Mouse (Mus musculus): ENCODE measurements around the gene P2rx5.

P2rx5 gene

DNA sequence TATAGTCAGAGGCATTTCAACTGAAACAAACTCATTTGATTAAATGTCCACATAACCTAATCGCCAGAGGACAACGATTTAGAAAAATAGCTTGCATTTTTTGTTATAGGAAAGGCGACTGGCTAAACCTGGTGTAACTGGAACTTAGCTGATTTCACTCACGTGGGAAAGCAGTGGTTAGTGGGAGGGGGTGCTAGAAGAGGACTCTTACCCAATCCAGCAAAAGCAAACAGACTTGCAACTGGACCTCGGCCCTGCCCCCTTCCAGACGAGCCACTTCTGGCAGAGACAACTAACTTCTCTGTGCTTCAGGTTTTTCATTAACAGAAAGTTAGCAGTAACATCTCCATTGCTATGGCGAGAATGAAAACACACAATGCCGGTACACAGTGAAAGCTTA lies 15.4 kb downstream of the P2rx5 start:
- DNase-seq (ENCODE audit: low read depth, low spot score) = no peak

DNA sequence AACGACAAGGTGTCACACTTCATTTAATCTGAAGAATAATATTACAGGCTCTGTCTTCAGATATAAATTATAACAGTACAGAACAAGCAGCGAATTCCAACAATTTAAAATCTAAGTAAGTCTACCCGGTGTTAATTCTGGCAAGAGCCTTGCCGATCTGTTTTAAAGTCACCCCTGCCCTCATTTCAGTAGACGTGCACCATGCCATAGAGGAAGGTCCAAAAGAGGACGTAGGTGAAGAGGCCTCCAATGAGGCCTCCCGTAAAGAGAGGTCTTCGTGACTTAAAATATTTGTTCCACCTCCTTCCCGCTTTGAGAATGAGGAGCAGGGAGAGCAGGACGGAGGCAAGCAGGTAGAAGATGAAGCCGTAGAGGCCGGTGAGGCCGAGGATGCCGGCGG lies 16.0 kb downstream of the P2rx5 start:
- no peak for DNase-seq (ENCODE audit: low read depth, low spot score)

DNA sequence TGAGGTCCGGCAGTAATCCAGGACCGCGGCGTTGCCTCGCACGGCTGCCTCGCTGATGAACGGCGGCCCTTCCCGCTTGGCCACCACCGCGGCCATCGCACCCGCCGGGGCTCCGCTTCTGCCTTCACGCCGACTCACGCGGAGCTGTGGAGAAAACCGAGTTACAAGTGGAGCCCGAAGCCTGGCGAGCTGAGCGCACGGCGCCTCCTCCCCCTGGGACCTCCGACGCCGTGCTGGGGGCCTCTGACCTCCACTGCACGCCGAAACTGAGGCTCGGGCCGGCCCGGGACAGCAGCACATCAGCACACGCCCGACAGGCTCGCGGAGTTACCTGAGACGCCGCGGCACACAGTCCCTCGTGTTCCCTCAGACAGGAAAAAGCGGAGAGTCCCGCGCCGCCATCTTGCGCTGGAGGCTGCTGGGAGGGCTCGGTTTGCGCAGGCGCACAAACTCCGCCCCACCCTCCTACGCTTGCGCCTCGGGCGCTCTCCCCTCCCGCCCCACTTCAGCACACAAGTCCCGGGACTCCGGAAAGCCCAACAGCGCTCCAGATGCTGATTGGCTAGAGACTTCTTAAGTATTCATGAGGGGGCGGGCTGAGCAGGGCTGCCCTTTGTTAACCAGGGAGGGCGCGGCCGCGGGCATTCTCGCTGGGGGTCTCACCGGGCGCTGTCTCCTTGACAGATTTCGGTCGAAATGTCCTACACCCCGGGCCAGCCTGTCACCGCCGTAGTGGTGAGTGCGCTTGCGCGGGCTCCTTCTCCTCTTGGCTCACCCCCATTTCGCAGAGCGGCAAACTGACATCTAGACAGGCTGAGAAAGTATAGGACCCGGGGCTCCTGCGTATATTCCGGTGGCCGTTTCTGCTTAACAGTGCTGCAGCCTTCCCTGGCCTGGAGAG lies 16.6 kb downstream of the P2rx5 start, which contains the start of the genes Emc6 and Tax1bp3:
Gene Emc6 (minus strand): TSS at position 430 of the 901 bp plus-strand sequence.
Gene Tax1bp3 (plus strand): TSS at position 476 of the 901 bp plus-strand sequence.
- peak; percentile 94 for DNase-seq (ENCODE audit: low read depth, low spot score)

DNA sequence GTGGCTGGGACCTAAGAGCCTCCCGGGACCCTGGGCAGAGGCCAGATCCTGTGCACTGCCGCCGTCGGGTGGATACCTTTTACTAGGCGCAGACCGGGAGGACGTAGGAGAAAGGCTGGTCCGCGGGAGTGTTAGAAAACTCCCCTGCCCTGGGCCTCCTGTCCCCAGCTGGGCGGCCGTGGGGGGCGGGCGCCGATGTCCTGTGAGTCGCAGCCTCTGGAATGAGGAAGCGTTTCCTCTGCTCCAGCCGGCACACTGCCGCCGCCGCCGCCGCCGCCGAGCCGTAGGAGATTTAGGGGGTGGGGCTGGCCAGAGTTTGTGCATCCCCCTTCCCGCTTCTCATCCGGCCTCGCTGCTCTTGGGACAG lies 17.3 kb downstream of the P2rx5 start:
- DNase-seq (ENCODE audit: low read depth, low spot score) = no peak

DNA sequence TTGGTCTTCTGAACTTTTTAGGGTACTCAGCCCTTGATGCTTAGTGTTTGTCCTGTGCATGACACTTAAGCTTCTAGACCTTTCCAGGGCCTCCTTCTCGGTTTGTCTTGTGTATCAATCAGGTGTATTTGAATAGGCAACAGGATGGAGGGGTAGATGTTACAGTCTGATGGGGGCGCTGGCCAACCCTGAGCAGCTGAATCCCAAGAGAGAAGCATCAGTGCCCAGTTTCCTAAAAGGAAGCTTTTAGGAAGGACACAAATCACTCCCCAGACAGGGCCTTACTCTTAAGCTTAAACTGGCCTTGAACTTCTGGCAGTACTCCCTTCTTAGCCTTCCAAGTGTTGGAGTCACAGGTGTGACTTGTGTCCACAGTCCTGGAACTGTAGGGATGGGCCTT lies 17.7 kb downstream of the P2rx5 start:
- DNase-seq (ENCODE audit: low read depth, low spot score) = no peak

DNA sequence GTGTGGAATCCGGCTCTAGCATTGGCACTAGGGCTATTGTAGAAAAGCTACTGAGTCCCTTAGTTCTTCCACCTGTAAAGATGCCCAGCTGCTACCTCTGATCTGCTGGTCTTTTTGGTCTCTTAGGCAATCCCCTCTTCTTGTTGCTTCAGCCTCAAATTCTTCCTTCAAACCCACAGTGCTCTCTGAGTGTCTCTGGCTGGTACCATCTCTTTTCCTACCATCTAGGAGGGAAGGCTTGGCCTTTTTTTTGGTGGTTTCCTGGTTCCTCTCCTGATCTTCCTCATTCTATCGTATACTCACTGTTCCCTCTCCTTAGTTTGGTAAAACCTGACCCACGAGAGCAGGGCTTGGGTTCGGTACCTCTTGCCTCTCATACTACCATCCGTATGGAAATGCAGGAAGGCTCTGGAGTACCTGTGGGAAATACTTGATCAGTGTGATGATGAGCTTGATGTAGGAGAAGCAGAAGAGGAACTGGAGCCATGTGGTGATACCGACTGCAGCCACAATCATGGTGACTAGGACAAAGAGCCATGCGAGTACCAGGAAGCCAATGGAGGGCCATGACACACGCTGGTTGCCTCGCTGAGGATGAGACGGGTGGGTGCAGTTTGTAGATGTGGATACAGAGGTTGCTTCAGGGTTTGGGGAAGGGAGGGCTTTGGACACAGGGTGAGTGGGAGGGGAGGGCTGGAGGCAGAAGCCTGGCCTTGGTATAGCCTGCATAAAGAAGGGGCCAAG lies 25.8 kb downstream of the P2rx5 start:
- DNase-seq (ENCODE audit: low read depth, low spot score) = no peak

DNA sequence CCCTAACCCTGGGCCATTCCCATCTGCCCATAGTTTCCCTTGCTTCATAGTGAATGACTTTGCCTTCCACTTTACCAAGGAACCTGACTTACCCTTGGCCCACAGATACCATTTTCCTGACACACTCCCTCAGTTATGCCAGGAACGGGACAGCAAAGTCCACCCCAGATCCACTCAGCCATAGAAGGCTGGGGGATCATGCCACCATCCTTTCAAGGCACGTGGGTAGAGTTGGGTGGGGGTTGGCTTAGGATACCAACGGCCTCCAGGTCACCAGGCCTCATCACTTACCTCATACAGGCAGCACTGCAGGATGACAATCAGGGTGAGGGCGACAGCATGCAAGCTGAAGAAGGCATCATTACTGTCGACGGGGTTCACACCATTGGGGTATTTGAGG lies 27.0 kb downstream of the P2rx5 start:
- no peak for DNase-seq (ENCODE audit: low read depth, low spot score)

DNA sequence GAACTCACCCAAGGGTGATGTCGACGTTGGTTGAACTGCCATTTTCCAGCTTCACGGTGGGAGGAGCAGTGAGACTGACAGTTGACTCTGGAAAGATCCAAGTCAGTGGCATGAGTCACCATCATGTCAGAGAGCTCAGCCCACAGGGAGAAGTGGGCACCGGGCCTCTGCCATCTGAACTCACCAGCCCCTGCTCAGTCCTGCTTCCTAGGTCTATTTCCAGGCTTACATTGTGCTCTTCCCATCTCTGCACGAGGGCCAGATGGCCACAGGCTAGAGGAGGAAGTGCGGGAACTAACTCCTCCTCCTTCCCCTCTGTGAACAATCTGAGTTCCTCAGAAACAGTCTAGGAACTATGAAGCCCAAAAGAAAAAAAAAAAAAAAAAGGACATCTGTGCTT lies 32.8 kb downstream of the P2rx5 start:
- DNase-seq (ENCODE audit: low read depth, low spot score) = no peak

DNA sequence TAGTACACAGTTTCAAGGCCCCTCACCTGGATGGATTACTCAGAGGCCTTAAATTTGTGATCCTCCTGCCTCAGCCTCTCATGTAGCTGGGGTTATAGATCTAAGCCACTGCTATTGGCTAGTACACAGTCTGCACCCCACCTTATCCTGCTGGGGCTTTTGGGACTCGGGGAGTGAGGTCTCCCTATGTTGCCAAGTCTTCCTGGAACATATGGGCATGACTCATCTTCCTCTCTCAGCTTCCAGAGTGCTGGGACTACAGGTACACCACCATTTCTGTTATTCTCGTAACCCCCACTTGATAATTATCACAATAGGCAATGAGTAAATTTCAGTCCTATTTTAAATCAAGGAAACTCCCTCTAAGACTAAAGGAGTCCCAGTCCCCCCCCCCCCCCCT lies 34.2 kb downstream of the P2rx5 start:
- no peak for DNase-seq (ENCODE audit: low read depth, low spot score)

DNA sequence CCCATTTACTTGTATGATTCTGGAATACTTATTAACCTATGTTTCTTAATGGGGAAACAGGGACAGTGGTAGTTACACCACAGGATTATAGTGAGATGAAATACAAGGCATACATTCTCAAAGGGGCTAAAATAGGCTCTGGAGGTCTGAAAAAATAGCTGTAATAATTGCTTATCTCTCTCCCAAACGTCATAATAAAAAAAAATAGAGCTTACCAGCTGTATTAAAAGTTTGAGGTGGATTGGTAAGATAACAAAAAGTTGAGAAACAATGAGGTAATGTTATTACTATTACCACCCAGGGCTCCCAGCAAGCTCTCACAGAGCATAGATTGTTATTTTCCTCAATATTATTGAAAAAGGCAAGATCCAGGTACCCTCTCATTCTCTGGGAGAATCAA lies 38.0 kb downstream of the P2rx5 start:
- no peak for DNase-seq (ENCODE audit: low read depth, low spot score)

DNA sequence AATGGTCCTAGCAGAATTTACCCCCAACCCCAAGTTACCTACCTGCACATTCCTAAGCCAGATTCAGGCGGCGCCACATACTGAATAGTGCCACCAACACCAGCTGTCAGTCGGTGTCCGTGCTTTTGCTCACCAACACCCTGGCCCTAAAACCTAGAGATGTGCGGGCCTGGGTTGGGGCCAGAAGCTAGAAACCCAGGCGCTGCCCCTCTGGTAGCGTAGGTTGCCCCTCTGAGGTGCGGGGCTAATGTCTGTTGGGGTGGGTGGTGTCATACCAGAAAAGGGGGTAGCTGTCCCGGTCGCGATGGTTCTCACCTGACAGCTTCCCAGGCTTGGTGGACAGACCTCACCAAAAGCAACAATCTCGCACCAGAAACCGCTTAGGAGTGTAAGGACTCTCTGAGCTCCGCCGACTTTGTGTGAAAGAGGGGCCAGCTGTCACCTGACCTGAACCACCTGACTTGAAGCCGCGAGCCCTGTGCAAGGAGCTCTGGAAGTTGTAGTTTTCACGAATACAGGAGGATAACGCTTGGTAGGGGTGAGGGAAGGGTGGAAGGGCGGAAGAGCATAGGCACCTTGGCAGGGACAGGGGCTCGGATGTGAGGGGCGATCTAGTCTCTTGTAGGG lies 38.5 kb downstream of the P2rx5 start, which contains the start of gene Ctns:
Gene Ctns (minus strand): TSS at position 440 of the 627 bp plus-strand sequence.
- peak; percentile 80 for DNase-seq (ENCODE audit: low read depth, low spot score)

DNA sequence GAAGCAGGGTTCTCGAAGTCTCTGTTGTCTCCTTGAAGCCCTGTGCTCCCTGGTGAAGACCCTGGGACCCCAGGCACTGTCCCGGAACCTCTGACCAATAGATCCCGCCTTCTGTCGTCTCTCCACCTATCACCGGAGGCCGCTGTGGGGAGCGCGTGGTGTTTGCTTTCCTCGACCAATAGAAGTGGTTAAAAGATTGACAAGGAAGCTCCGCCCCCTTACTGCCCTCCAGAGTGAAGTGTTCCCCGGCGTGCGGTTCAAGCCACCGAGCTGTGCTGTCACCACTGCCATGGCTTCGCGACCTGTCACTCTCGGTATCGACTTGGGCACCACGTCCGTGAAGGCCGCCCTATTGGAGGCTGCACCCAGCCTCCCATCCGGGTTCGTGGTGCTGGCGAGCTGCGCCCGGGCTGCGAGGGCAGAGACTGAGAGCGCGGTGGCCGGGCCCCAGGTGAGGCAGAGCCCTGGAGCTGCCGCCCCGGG lies 39.0 kb downstream of the P2rx5 start, which contains the start of gene Shpk:
Gene Shpk (plus strand): TSS at position 231 of the 483 bp plus-strand sequence.
- peak; percentile 95 for DNase-seq (ENCODE audit: low read depth, low spot score)

DNA sequence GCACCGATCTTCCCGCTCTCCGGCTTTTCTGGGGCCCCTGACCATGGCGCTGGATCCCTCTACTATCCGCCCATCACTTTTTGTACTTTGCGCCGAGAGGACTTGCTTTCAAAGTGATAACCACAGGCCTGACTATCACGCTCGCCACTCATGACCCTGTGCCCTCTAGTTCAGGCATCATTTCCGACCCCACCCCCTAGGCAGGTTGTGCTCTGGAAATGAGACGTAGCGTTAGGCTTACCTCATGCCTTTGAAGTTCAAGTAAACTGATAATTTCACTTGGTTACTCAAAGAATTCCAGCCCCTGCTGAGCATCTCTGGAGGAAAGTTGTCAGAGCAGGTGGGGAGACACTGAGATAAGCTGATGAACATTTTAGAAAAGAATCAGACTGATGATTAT lies 39.7 kb downstream of the P2rx5 start:
- DNase-seq (ENCODE audit: low read depth, low spot score) = no peak

DNA sequence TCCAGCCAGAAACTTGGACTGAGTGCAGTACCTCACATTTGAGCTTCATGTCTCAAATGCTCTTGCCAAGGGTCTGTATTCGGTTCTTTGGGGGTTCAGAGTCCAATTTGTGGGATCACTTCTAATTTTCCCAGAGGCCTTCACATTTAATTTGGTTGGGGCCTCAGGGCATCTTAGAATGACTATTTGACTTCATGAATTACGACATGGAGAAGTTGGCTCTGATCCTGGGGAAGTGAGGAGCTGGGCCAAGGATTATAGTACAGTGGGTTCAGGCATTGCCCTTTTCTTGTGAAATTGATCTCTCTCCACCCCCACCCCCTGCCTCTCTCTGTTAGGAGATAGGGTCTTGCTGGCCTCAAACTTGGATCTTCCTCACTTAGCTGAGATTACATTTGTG lies 40.8 kb downstream of the P2rx5 start:
- DNase-seq (ENCODE audit: low read depth, low spot score) = no peak

DNA sequence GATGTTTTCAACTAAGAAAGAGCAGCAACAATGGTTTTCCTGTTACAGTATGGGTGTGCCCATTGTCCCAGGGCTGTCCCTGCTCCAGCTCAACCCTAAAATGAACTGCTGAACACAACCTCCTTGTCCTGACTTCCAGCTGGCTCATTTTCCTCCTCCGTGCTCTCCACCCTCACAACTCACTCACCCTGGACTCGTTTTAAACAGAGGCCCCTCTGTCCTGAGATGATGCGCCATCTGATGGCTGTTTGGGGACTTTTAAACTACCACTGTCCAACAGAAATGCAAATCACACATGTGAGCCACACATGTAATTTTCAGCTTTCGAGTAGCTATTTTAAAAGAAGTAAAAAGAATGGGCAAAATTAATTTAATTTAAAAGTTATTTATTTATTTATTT lies 41.4 kb downstream of the P2rx5 start:
- DNase-seq (ENCODE audit: low read depth, low spot score) = no peak

DNA sequence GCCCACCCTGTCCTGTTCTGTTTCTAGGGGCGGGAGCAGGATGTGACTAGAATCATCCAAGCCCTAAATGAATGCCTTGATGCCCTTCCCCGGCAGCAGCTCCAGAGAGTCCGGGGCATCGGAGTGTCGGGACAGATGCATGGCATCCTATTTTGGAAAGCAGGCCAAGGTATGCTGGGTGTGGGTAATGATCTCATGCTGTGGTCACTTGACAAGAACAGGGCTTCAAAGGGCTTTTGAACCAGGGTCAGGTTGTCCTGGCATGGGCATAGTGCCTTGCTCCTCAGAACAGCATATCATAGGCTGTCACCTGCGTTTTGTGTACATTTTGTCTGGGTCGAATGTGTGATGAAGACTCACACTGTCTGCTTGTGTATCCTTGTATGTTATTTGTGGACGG lies 43.7 kb downstream of the P2rx5 start:
- DNase-seq (ENCODE audit: low read depth, low spot score) = no peak

DNA sequence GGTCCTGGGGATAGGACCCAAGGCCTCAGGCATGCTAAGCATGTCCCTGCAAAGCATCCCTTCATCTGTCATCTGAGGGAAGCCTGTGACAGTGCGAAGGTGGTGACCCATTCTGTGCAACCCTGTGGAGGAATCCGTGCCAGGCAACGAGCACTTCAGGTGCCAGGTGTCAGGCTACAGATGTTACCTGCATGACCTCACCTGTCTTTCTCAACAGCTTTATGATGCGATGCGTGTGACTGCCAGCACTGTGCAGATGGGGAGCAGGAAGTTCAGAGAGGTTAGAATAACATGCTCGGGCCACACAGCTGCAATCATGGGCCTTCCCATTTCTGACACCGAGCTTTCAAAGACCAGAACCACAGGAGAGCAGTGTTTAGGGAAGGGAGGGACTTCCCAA lies 45.0 kb downstream of the P2rx5 start:
- DNase-seq (ENCODE audit: low read depth, low spot score) = no peak

DNA sequence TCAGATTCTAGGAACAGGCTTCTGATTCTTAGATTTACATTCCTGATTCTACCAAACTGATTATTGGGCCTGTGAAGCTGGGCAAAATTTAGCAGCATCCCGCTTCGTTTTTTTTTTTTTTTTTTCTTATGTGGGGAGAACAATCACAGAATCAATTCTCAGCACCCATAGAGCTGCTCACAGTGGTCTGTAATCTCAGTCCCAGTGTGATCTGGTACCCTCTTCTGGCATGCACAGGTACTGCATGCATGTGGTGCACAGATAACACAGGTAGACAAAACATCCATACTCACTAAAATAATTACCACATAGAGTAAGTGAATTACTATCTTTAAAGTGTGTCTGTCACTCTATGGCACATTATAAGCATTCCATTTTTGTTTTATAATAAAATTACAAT lies 47.4 kb downstream of the P2rx5 start:
- DNase-seq (ENCODE audit: low read depth, low spot score) = peak; percentile 15

DNA sequence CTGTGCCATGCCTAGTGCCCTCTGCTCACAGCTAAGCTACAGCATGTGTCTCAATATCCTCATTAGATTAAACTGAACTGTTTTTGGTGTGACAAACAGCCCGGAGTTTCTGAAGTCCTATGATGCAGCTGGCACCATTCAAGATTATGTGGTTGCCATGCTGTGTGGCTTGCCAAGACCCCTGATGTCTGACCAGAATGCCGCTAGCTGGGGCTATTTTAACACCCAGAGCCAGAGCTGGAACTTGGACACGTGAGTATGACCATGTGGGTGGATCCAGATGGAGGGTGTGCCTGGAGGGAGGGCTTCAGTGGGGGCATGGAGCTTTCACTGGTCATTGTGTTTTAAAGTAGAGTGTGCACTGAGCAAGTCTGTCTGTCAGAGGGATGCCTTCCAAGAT lies 53.7 kb downstream of the P2rx5 start:
- no peak for DNase-seq (ENCODE audit: low read depth, low spot score)

DNA sequence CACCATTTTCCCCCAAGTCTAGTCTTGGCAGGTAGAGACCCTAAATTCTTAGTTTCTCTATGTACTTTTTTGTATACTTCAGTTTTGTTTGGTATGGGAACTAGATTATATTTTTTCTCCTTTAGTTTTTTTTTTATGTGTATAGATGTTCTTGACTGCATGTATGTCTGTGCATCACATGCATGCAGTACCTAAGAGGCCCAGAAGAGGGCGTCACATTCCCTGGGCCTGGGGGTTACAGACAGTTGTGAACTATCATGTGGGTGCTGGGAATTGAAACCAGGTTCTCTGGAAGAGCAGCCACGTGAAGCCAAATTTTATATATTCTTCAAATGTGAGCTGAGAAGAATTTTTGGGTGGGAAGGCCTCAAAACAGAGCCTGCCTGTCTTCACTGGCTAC lies 59.5 kb downstream of the P2rx5 start:
- DNase-seq (ENCODE audit: low read depth, low spot score) = no peak

DNA sequence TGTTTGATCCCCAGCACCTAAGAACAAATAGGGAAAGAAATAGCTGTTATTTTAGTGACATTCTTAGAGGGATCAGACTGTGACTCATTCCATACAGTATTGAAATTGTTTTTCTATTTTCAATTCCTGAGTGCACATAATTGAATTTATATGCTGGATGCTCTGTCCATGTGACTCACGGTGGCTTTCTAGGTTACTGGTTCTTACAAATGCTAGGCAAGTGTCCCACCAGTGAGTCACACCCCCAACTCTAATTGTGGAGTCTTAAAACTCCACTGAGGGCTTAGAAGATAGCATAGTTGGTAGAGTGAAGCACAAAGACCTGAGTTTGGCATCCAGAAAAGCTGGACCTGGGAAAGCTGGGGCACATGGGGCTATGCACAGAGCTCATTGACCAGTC lies 60.4 kb downstream of the P2rx5 start:
- no peak for DNase-seq (ENCODE audit: low read depth, low spot score)

Data from c-Kit-negative CD71-positive TER-119-positive erythroid progenitor cells, embryonic 14.5 days (primary cell).